Mouse (Mus musculus) heart, postnatal 0 days (tissue): ENCODE results near the gene Syt6.

Experiments
- CTCF ChIP-seq: IDR thresholded peaks from 2 replicates; pipeline ENCODE4 v1.5.1; 2016; ENCODE audit warnings: antibody characterized with exemption, control low read depth, low read depth
- EP300 ChIP-seq: IDR thresholded peaks from 2 replicates; pipeline ENCODE4 v1.6.1; 2016; ENCODE audit warnings: antibody characterized with exemption, low read depth

GRCm38 (mm10) chr3:103534036-103534435 lies 41.0 kb upstream of the Syt6 start:
- TF ChIP-seq EP300, result no peak
- TF ChIP-seq CTCF, result no peak
